Mouse (Mus musculus): ENCODE results near the gene Borcs6. TPM values are rescaled to one million over a fixed set of nuclear protein-coding genes. Genes with fewer than 3 reads are reported as not detected.

Gene Borcs6
- polyA plus RNA-seq, 2 experiments: 12.3 to 15.2 TPM

DNA sequence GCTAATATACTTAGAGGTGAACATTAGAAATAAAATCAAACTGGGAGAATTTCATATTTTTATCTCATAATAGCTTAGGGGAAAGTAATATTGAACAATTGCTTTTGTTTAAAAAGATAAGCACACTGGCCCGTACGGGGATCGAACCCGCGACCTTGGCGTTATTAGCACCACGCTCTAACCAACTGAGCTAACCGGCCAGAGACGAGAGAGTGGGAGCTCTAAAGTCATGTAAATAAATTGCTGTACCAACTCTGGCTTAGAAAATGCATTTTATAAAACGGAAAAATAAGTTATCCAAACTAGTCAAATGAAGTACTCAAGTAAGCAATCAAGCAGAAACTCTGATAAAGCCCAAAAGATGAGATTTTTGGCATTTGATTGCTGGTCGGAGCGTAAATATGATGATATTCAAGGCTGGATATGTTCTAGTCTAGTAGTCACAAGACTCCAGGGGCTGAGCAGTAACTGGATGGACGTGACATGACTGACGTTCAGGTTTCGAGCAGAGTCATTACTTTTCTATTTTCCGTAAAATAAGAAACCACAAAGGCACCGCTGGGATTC is 2.8 kb downstream of the Borcs6 start:
- WGBS: under 1% methylated on average over 17 of the region's 17 CpGs
- no peak for TF ChIP-seq POLR2A (IDR thresholded peaks at IDR 0.05; ENCODE audit: borderline replicate concordance, extremely low read depth, insufficient read depth, insufficient read length)
- no peaks in the 10 kb centered on the region for H3K36me3 ChIP-seq (ENCODE audit: control insufficient read depth, insufficient read depth, low read length)
- no peaks in the 10 kb centered on the region for H3K9me3 ChIP-seq (ENCODE audit: control insufficient read depth, low read length)
- ATAC-seq (ENCODE audit: low FRiP score, low read depth) (no peak), DNase-seq (ENCODE audit: low spot score) (peak; percentile 79)
- no peaks in the 10 kb centered on the region for H3K27me3 ChIP-seq (ENCODE audit: control insufficient read depth, insufficient read depth, low read length)
- H3K9ac ChIP-seq (ENCODE audit: low read depth, low read length, severe bottlenecking): no peak overlapping the region
- peak overlapping the region; percentile 87 for H3K4me2 ChIP-seq (replicated peaks; ENCODE audit: low read depth, low read length, severe bottlenecking)
- peak overlapping the region; percentile 46 for H3K4me3 ChIP-seq (replicated peaks; ENCODE audit: low read length)
- no peak overlapping the region for H3K27ac ChIP-seq (replicated peaks; ENCODE audit: low read depth, low read length)
- peaks cover 23% of the 10 kb centered on the region for H3K4me1 ChIP-seq (ENCODE audit: control insufficient read depth, insufficient read depth, low read length)

DNA sequence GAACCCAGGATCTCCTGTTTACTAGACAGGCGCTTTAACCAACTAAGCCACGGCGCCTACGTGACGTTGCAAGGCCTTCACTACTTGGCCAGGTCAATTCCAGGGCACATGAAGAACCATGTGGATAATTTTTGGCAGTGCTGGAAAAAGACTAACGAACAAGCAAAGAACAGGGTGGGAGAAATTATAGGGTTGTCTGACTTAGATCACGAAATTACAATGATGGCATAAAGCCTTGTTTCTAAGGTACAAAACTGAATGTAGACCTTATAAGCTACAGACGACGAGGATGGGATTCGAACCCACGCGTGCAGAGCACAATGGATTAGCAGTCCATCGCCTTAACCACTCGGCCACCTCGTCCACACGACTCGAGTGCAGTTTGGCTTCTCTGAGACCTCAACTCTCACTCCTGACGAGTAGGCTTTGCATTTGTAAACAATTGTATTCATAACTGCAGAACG is 3.3 kb downstream of the Borcs6 start:
- ATAC-seq (ENCODE audit: low FRiP score, low read depth) (peak; percentile 65), DNase-seq (ENCODE audit: low spot score) (peak; percentile 97)
- Histone ChIP-seq H3K9me3 (ENCODE audit: control insufficient read depth, low read length) (no peaks in the 10 kb centered on the region), H3K4me2 (replicated peaks; ENCODE audit: low read depth, low read length, severe bottlenecking) (peak overlapping the region; percentile 87), H3K27me3 (ENCODE audit: control insufficient read depth, insufficient read depth, low read length) (no peaks in the 10 kb centered on the region), H3K4me3 (replicated peaks; ENCODE audit: low read length) (peak overlapping the region; percentile 46), H3K27ac (replicated peaks; ENCODE audit: low read depth, low read length) (peak overlapping the region; percentile 82), H3K9ac (ENCODE audit: low read depth, low read length, severe bottlenecking) (peak overlapping the region; percentile 52; the same call in 1 of the 2 replicates), H3K4me1 (ENCODE audit: control insufficient read depth, insufficient read depth, low read length) (peaks cover 23% of the 10 kb centered on the region), H3K36me3 (ENCODE audit: control insufficient read depth, insufficient read depth, low read length) (no peaks in the 10 kb centered on the region)
- under 1% methylated on average over 19 of the region's 19 CpGs for WGBS
- TF ChIP-seq POLR2A (IDR thresholded peaks at IDR 0.05; ENCODE audit: borderline replicate concordance, extremely low read depth, insufficient read depth, insufficient read length): no peak

DNA sequence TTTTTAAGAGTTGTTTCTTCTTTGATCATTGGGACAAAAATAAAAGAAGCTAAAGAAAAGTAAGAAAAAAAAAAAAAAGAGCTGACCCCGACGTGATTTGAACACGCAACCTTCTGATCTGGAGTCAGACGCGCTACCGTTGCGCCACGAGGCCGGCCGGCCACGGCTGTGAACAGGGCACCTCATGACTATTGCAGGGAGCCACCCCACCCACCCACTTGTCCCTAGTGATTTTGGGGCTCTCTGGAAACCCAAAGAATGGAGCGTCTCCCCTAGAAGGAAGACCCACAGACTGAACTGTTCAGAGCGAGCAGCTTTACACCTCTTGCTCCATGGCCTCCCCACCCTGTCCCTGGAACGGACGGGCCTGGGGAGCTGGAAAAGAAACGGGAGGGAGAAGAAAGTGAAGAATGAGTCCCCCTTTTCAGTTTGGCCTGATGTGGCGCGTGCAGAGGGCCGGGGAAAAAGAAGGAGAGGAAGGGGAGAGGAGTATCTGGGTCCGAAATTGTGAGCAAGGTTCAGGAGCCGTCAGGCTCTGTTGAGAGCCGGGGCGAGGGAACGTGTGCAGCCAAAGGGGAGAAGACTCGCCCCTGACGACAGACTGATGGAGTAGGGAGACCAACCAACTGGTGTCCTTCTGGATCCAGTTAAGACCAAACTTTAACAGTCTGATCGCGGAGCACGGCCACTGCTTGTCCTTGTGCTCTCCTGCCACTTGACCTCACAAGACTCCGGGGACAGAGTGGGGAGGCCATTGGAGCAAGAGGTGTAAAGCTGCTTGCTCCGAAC is 4.1 kb downstream of the Borcs6 start:
- no peaks in the 10 kb centered on the region for H3K27me3 ChIP-seq (ENCODE audit: control insufficient read depth, insufficient read depth, low read length)
- peak overlapping the region; percentile 52 for H3K9ac ChIP-seq (ENCODE audit: low read depth, low read length, severe bottlenecking)
- peaks cover 19% of the 10 kb centered on the region for H3K4me1 ChIP-seq (ENCODE audit: control insufficient read depth, insufficient read depth, low read length)
- H3K27ac ChIP-seq (replicated peaks; ENCODE audit: low read depth, low read length): peak overlapping the region; percentile 82
- H3K36me3 ChIP-seq (ENCODE audit: control insufficient read depth, insufficient read depth, low read length): no peaks in the 10 kb centered on the region
- H3K9me3 ChIP-seq (ENCODE audit: control insufficient read depth, low read length): no peaks in the 10 kb centered on the region
- DNase-seq (ENCODE audit: low spot score) (peak; percentile 80), ATAC-seq (ENCODE audit: low FRiP score, low read depth) (peak; percentile 54)
- WGBS: 1% methylated on average over 31 of the region's 31 CpGs
- peak overlapping the region; percentile 87 for H3K4me2 ChIP-seq (replicated peaks; ENCODE audit: low read depth, low read length, severe bottlenecking)
- TF ChIP-seq POLR2A (IDR thresholded peaks at IDR 0.05; ENCODE audit: borderline replicate concordance, extremely low read depth, insufficient read depth, insufficient read length): 0 out of 2 replicates have a peak, but pooled peaks have one; percentile 15
- peak overlapping the region; percentile 46 for H3K4me3 ChIP-seq (replicated peaks; ENCODE audit: low read length)

DNA sequence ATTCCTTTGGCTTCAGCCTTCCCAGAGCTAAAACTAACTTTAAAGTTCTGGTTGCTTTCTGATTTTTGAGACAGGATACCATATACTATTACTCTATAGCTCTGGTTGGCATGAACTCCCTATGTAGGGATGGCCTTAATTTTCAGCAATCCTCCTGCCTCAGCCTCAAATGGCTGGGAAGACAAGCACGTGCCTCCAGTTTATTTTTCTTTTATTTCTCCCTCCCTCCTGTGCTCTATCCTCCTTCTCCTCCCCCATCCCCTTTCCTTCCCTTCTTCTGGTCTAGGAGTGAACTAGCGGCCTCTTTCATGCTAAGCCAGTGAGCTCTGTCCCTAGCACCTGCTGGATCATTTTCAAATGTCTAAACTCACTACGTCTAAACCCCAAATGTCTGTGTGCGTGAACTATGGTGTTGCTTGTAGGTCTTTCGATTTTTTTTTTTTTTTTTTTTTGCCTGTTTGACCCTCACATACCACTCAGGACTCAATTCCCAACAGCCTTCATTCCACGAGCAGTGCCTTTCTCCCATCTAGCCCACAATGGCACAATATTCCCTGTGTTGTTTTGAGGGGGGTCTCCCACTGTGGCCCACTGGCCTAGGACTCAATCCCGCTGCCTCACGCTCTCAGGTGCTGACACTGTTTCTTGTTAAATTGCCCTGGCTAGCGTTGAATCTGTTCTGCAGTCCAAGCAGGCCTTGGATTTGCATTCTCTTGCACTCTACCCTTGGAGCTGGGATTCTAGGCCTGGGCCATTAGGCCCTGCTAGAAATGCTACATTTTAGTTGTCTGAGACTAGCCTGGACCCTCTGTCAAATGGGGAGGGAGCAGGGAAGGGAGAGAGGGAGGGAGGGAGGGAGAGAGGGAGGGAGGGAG is 5.0 kb downstream of the Borcs6 start:
- H3K9ac ChIP-seq (ENCODE audit: low read depth, low read length, severe bottlenecking): peak overlapping the region; percentile 49
- H3K9me3 ChIP-seq (ENCODE audit: control insufficient read depth, low read length): no peaks in the 10 kb centered on the region
- peak overlapping the region; percentile 46 for H3K4me3 ChIP-seq (replicated peaks; ENCODE audit: low read length)
- peak overlapping the region; percentile 45; the same call in 1 of the 2 replicates for H3K27ac ChIP-seq (replicated peaks; ENCODE audit: low read depth, low read length)
- no peak for ATAC-seq (ENCODE audit: low FRiP score, low read depth)
- WGBS: 52% methylated on average over 9 of the region's 9 CpGs
- no peaks in the 10 kb centered on the region for H3K27me3 ChIP-seq (ENCODE audit: control insufficient read depth, insufficient read depth, low read length)
- no peak for DNase-seq (ENCODE audit: low spot score)
- no peaks in the 10 kb centered on the region for H3K36me3 ChIP-seq (ENCODE audit: control insufficient read depth, insufficient read depth, low read length)
- peak overlapping the region; percentile 55 for H3K4me2 ChIP-seq (replicated peaks; ENCODE audit: low read depth, low read length, severe bottlenecking)
- peaks cover 17% of the 10 kb centered on the region for H3K4me1 ChIP-seq (ENCODE audit: control insufficient read depth, insufficient read depth, low read length)
- no peak for TF ChIP-seq POLR2A (IDR thresholded peaks at IDR 0.05; ENCODE audit: borderline replicate concordance, extremely low read depth, insufficient read depth, insufficient read length)

Measured in limb, embryonic 14.5 days (tissue).